Mouse (Mus musculus) liver, adult 2 months (tissue): Measurements from ENCODE around the gene Slc16a4. TPM values are rescaled to one million over a fixed set of nuclear protein-coding genes. Genes with fewer than 3 reads are reported as not detected.

Experiments used
- DNase-seq: peaks from one replicate; pipeline ENCODE4 v3.0.0-alpha.2; 2011; ENCODE audit warnings: low read depth, low spot score; ENCODE audit errors: extremely low read depth
- H3K27ac ChIP-seq: fragments of 200-500 bp; replicated peaks from 2 replicates; pipeline ENCODE4 v1.5.1; 2012; ENCODE audit warnings: low read depth, mild to moderate bottlenecking, control low read depth, inconsistent platforms, low read length; ENCODE audit not compliant: insufficient read depth
- H3K27me3 ChIP-seq: fragments of 200-500 bp; 2 replicates; pipeline ENCODE4 v1.6.1; 2012; ENCODE audit warnings: mild to moderate bottlenecking, moderate library complexity, low read length, inconsistent platforms; ENCODE audit not compliant: control insufficient read depth, insufficient read depth
- H3K36me3 ChIP-seq: fragments of 200-500 bp; 2 replicates; pipeline ENCODE4 v1.6.1; 2012; ENCODE audit warnings: low read length, inconsistent platforms; ENCODE audit not compliant: control insufficient read depth, insufficient read depth
- H3K4me1 ChIP-seq: fragments of 200-500 bp; 2 replicates; pipeline ENCODE4 v1.6.1; 2011; ENCODE audit warnings: low read length; ENCODE audit not compliant: control insufficient read depth, insufficient read depth
- H3K4me3 ChIP-seq: fragments of 200-500 bp; 2 replicates; pipeline ENCODE4 v1.5.1; 2011; ENCODE audit warnings: low read depth, mild to moderate bottlenecking, control low read depth, low read length, moderate library complexity; ENCODE audit not compliant: insufficient read depth
- H3K79me2 ChIP-seq: fragments of 200-500 bp; 2 replicates; pipeline ENCODE4 v1.6.1; 2012; ENCODE audit warnings: inconsistent platforms, mild to moderate bottlenecking, low read length, moderate library complexity; ENCODE audit not compliant: control insufficient read depth, insufficient read depth
- H3K9ac ChIP-seq: fragments of 200-500 bp; 2 replicates; pipeline ENCODE4 v1.6.1; 2012; ENCODE audit warnings: low read depth, mild to moderate bottlenecking, control low read depth, inconsistent platforms, low read length
- CTCF ChIP-seq: fragments of 200-500 bp; IDR thresholded peaks from 2 replicates; pipeline ENCODE4 v1.5.1; 2011; ENCODE audit warnings: low read depth, low read length, control low read depth
- POLR2A ChIP-seq: fragments of 200-500 bp; IDR thresholded peaks from 2 replicates; pipeline ENCODE4 v1.6.1; 2011; ENCODE audit warnings: low read length, control low read depth; ENCODE audit not compliant: insufficient read depth; ENCODE audit errors: extremely low read depth
- WGBS: fragments of 180-500 bp; shearing (Covaris S2); methylation state at CpG from one replicate; pipeline ENCODE4 v1.1.7; 2018; 5-methylcytosine and 5-hydroxymethylcytosine counted together
- polyA plus RNA-seq: library from polyadenylated mRNA; depleted of rRNA; stranded (reverse); fragments of >200 nt; gene quantifications from 2 replicates; pipeline ENCODE4 v1.2.3, GENCODE M21; 2012
- total RNA-seq: library from RNA; depleted of rRNA; stranded (reverse); fragments of >200 nt; gene quantifications from 2 replicates; pipeline ENCODE4 v1.2.3, GENCODE M21; 2014

Gene Slc16a4
- total and polyA plus RNA-seq, 2 experiments, result not detected

GRCm38 (mm10) chr3:107321141-107321540, 30.1 kb downstream of the Slc16a4 start:
- Histone ChIP-seq H3K4me3 (no peak overlapping the region), H3K9ac (no peak overlapping the region), H3K27ac (no peak overlapping the region), H3K36me3 (peaks cover 27% of the 10 kb centered on the region), H3K79me2 (peaks cover 15% of the 10 kb centered on the region; the same call in 1 of the 2 replicates), H3K4me1 (peaks cover 14% of the 10 kb centered on the region), H3K27me3 (no peaks in the 10 kb centered on the region)
- peak; percentile 55 for DNase-seq
- WGBS, result 54% methylated on average over 2 of the region's 2 CpGs
- TF ChIP-seq POLR2A (no peak), CTCF (no peak)

- Histone ChIP-seq H3K79me2 (peaks cover 15% of the 10 kb centered on the region; the same call in 1 of the 2 replicates), H3K4me3 (no peak overlapping the region), H3K36me3 (peaks cover 26% of the 10 kb centered on the region), H3K9ac (no peak overlapping the region), H3K27ac (no peak overlapping the region), H3K27me3 (no peaks in the 10 kb centered on the region), H3K4me1 (peaks cover 12% of the 10 kb centered on the region)
- peak; percentile 62 for DNase-seq
- no peak for TF ChIP-seq CTCF
- TF ChIP-seq POLR2A, result no peak
Observed at GRCm38 (mm10) chr3:107321776-107322175, 30.7 kb downstream of the Slc16a4 start.

- Histone ChIP-seq H3K4me3 (no peak overlapping the region), H3K27ac (no peak overlapping the region), H3K36me3 (peaks cover 29% of the 10 kb centered on the region), H3K79me2 (peaks cover 16% of the 10 kb centered on the region; the same call in 1 of the 2 replicates), H3K4me1 (peaks cover 21% of the 10 kb centered on the region), H3K27me3 (no peaks in the 10 kb centered on the region), H3K9ac (no peak overlapping the region)
- 93% methylated on average over 1 of the region's 1 CpGs for WGBS
- no peak for DNase-seq
- TF ChIP-seq CTCF (no peak), POLR2A (no peak)
Observed at GRCm38 (mm10) chr3:107326442-107326841, 35.4 kb downstream of the Slc16a4 start.

GRCm38 (mm10) chr3:107330503-107331424, 39.7 kb downstream of the Slc16a4 start:
- peaks cover 17% of the 10 kb centered on the region for H3K4me1 ChIP-seq
- H3K4me3 ChIP-seq, result 0 out of 2 replicates have a peak overlapping the region, but pooled peaks have one; percentile 2
- H3K79me2 ChIP-seq, result peaks cover 10% of the 10 kb centered on the region; the same call in 1 of the 2 replicates
- H3K36me3 ChIP-seq, result peaks cover 13% of the 10 kb centered on the region
- DNase-seq, result peak; percentile 68
- peak overlapping the region; percentile 14; the same call in 1 of the 2 replicates for H3K27ac ChIP-seq
- 20% methylated on average over 28 of the region's 28 CpGs for WGBS
- H3K27me3 ChIP-seq, result no peaks in the 10 kb centered on the region
- TF ChIP-seq POLR2A, result no peak
- TF ChIP-seq CTCF, result no peak
- no peak overlapping the region for H3K9ac ChIP-seq

DNA sequence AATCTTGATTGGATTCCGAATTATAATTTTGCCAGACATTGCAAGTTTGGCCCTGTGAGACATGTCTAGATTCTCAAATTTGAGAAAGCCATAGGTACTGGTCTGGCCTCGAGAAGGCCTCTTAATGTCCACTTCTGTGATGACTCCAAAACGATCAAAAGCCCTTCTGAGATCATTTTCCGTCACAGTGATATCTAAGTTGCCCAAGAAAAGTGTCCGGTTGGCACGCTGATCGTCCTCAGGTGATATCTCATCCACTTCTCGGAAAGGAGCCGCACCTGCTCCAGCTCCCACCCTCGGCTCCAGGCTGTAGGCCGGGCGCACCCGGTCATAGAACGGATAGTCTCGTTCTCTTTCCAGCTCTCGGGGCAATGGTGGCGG, 40.7 kb downstream of the Slc16a4 start:
- H3K4me1 ChIP-seq, result peaks cover 17% of the 10 kb centered on the region
- H3K27ac ChIP-seq, result peak overlapping the region; percentile 78
- WGBS, result 11% methylated on average over 17 of the region's 17 CpGs
- H3K79me2 ChIP-seq, result peaks cover 10% of the 10 kb centered on the region; the same call in 1 of the 2 replicates
- H3K27me3 ChIP-seq, result no peaks in the 10 kb centered on the region
- peaks cover 9% of the 10 kb centered on the region; the same call in 1 of the 2 replicates for H3K36me3 ChIP-seq
- no peak for DNase-seq
- H3K4me3 ChIP-seq, result peak overlapping the region; percentile 87
- TF ChIP-seq CTCF, result no peak
- TF ChIP-seq POLR2A, result no peak
- H3K9ac ChIP-seq, result peak overlapping the region; percentile 86
